Mouse (Mus musculus) midbrain, embryonic 10.5 days (tissue): ENCODE measurements around the gene Tln1. TPM values are rescaled to one million over a fixed set of nuclear protein-coding genes. Genes with fewer than 3 reads are reported as not detected.
"Not testable (repeated sequence)": the region's sequence is repeated elsewhere in the genome, so short reads cannot be mapped to it uniquely, and the experiment has no call there.

ENCODE experiments used
- DNase-seq: peaks from one replicate; pipeline ENCODE4 v3.0.0-alpha.2; 2017; ENCODE audit warnings: low spot score
- H3K27ac ChIP-seq: fragments of 300-500 bp; sonication (generic); replicated peaks from 2 replicates; pipeline ENCODE4 v1.5.1; 2016; ENCODE audit warnings: mild to moderate bottlenecking
- H3K27me3 ChIP-seq: fragments of 300-500 bp; sonication (generic); 2 replicates; pipeline ENCODE4 v1.6.1; 2016; ENCODE audit warnings: low read depth, mild to moderate bottlenecking; ENCODE audit not compliant: poor library complexity, severe bottlenecking
- H3K36me3 ChIP-seq: fragments of 300-500 bp; sonication (generic); 2 replicates; pipeline ENCODE4 v1.6.1; 2016; ENCODE audit warnings: mild to moderate bottlenecking, moderate library complexity
- H3K4me1 ChIP-seq: fragments of 300-500 bp; sonication (generic); 2 replicates; pipeline ENCODE4 v1.6.1; 2016
- H3K4me3 ChIP-seq: fragments of 300-500 bp; sonication (generic); 2 replicates; pipeline ENCODE4 v1.5.1; 2016; ENCODE audit warnings: mild to moderate bottlenecking, moderate library complexity
- H3K9me3 ChIP-seq: fragments of 300-500 bp; sonication (generic); replicated peaks from 2 replicates; pipeline ENCODE4 v1.6.1; 2016; ENCODE audit warnings: mild to moderate bottlenecking
- WGBS: fragments of 180-500 bp; shearing (Covaris S2); methylation state at CpG from one replicate; pipeline ENCODE4 v1.1.7; 2016; 5-methylcytosine and 5-hydroxymethylcytosine counted together
- polyA plus RNA-seq: library from polyadenylated mRNA; unstranded; fragments of >200 nt; fragmentation: Nextera tagmentation; extraction: Ambion mirVana; gene quantifications from 2 replicates; pipeline ENCODE4 v1.2.1, GENCODE M21; 2016

Tln1 gene
- polyA plus RNA-seq: 43.3 and 47.2 TPM in 2 replicates

- peaks cover 54% of the 10 kb centered on the region for H3K4me1 ChIP-seq
Measured at GRCm38 (mm10) chr4:43561997-43562768, at the start of gene Tln1, which contains the start of gene Creb3. Gene Tln1, minus strand, starts transcription at chr4:43562691. Gene Creb3, plus strand, starts transcription at chr4:43562332.

GRCm38 (mm10) chr4:43604751-43605685, 42.5 kb upstream of the Tln1 start:
- no peaks in the 10 kb centered on the region for H3K27me3 ChIP-seq
- H3K36me3 ChIP-seq: no peaks in the 10 kb centered on the region
- H3K9me3 ChIP-seq: no peaks in the 10 kb centered on the region
- WGBS: 82% methylated on average over 9 of the region's 9 CpGs
- DNase-seq: no peak
- no peak overlapping the region for H3K4me3 ChIP-seq
- no peaks in the 10 kb centered on the region for H3K4me1 ChIP-seq
- H3K27ac ChIP-seq: no peak overlapping the region

More at GRCm38 (mm10) chr4:43561997-43562768, at the start of gene Tln1, which contains the start of gene Creb3:
- H3K4me3 ChIP-seq: peak within 1 kb of the TSS; percentile 94
- no peaks in the 10 kb centered on the region for H3K27me3 ChIP-seq
- H3K27ac ChIP-seq: peak within 1 kb of the TSS; percentile 96
- under 1% methylated on average over 62 of the region's 62 CpGs for WGBS
- no peaks in the 10 kb centered on the region for H3K9me3 ChIP-seq
- peak; percentile 94 for DNase-seq
- peaks cover 39% of the 10 kb centered on the region for H3K36me3 ChIP-seq

DNA sequence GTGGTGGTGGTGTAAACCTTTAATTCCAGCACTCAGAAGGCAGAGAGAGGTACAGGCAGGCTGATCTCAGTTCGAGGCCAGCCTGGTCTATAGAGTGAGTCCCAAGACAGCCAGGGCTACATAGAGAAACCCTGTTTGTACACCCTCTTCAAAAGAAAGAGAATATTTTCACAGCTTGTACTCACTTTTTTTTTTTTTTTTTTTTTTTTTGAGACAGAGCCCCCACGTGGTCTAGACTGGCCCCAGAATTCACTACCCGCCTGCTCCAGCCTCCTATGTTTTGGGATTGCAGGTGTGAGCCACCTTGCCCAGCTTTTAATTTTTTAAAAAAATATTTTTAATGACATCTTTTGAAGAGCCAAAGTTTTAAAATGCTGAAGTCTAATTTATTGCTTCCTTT, 41.6 kb upstream of the Tln1 start:
- no peak overlapping the region for H3K4me3 ChIP-seq
- H3K27me3 ChIP-seq: no peaks in the 10 kb centered on the region
- 79% methylated on average over 3 of the region's 3 CpGs for WGBS
- no peaks in the 10 kb centered on the region for H3K9me3 ChIP-seq
- H3K27ac ChIP-seq: no peak overlapping the region
- no peak for DNase-seq
- no peaks in the 10 kb centered on the region for H3K4me1 ChIP-seq
- H3K36me3 ChIP-seq: no peaks in the 10 kb centered on the region

DNA sequence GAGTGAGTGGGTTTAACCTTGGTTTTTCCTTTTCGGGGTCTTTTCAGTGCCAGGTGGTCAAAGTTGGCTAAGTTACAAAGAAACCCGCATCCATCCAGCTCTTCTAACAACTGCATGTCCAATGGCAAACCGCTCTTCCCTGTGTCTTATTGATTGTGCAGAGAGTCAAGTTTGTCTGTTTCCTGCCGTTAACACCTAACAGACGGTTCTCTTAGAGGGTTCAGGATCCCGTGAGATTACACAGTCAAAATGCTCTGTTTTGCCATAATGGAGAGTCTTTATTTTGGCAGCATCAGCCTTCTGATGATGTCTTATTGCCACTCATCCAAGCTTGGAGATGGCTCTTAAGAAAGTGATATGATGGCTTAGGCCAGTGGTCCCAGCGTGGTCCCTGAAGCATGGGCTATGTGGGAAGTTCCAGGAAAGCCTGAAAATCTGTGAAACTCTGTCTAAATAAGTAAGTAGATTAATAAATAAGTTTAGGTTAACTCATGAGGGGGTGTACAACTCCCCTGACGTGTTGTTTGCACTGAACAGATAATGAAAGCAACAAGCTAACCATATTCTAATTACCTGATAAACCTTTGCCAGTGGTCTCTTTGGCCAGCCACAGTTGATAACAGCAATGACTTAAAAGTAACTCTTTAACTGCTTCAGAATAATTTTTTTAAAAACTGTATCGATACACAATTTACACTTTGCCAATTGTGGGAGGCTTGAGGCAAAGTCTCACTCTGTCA, 37.9 kb upstream of the Tln1 start:
- H3K27me3 ChIP-seq: no peaks in the 10 kb centered on the region
- no peaks in the 10 kb centered on the region for H3K36me3 ChIP-seq
- no peak for DNase-seq
- no peaks in the 10 kb centered on the region for H3K9me3 ChIP-seq
- no peak overlapping the region for H3K4me3 ChIP-seq
- 91% methylated on average over 9 of the region's 9 CpGs for WGBS
- no peak overlapping the region for H3K27ac ChIP-seq
- H3K4me1 ChIP-seq: no peaks in the 10 kb centered on the region

GRCm38 (mm10) chr4:43598650-43599380, 36.3 kb upstream of the Tln1 start:
- no peak for DNase-seq
- H3K9me3 ChIP-seq: no peaks in the 10 kb centered on the region
- no peak overlapping the region for H3K27ac ChIP-seq
- WGBS: 91% methylated on average over 7 of the region's 7 CpGs
- no peaks in the 10 kb centered on the region for H3K4me1 ChIP-seq
- no peak overlapping the region for H3K4me3 ChIP-seq
- H3K27me3 ChIP-seq: no peaks in the 10 kb centered on the region
- no peaks in the 10 kb centered on the region for H3K36me3 ChIP-seq

GRCm38 (mm10) chr4:43598200-43598599, 35.7 kb upstream of the Tln1 start:
- Histone ChIP-seq H3K36me3 (no peaks in the 10 kb centered on the region), H3K4me1 (peaks cover 4% of the 10 kb centered on the region; the same call in 1 of the 2 replicates), H3K4me3 (no peak overlapping the region), H3K27me3 (no peaks in the 10 kb centered on the region), H3K9me3 (no peaks in the 10 kb centered on the region), H3K27ac (no peak overlapping the region)
- DNase-seq: no peak
- 87% methylated on average over 4 of the region's 4 CpGs for WGBS

DNA sequence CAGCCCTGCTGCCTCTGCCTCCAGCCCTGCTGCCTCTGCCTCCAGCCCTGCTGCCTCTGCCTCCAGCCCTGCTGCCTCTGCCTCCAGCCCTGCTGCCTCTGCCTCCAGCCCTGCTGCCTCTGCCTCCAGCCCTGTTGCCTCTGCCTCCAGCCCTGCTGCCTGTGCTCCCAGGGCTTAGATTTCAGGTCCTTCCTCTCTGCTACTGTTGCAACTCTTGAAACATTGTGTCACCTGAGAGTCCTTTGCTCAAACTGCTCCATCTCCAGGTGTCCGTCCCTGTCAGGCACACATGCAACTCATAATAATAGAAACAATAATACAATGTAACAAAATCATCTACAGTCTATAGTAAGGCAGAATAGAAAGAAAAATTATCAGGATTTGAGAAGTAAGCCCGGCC, 34.1 kb upstream of the Tln1 start:
- not testable (repeated sequence) for H3K36me3 ChIP-seq, H3K27me3 ChIP-seq, H3K9me3 ChIP-seq, H3K4me3 ChIP-seq, H3K4me1 ChIP-seq, H3K27ac ChIP-seq, DNase-seq
- WGBS: 76% methylated on average over 2 of the region's 2 CpGs

GRCm38 (mm10) chr4:43593453-43593852, 31.0 kb upstream of the Tln1 start:
- Histone ChIP-seq H3K4me3 (no peak overlapping the region), H3K27ac (no peak overlapping the region), H3K36me3 (no peaks in the 10 kb centered on the region), H3K27me3 (no peaks in the 10 kb centered on the region), H3K4me1 (peaks cover 5% of the 10 kb centered on the region; the same call in 1 of the 2 replicates), H3K9me3 (no peaks in the 10 kb centered on the region)
- 78% methylated on average over 3 of the region's 3 CpGs for WGBS
- DNase-seq: no peak

- no peak overlapping the region for H3K4me3 ChIP-seq
- no peak for DNase-seq
- no peaks in the 10 kb centered on the region for H3K27me3 ChIP-seq
Measured at GRCm38 (mm10) chr4:43591961-43592360, 29.5 kb upstream of the Tln1 start.

GRCm38 (mm10) chr4:43591543-43591942, 29.1 kb upstream of the Tln1 start:
- DNase-seq: no peak
- no peak overlapping the region for H3K27ac ChIP-seq
- H3K4me1 ChIP-seq: peaks cover 5% of the 10 kb centered on the region; the same call in 1 of the 2 replicates

More at GRCm38 (mm10) chr4:43591961-43592360, 29.5 kb upstream of the Tln1 start:
- WGBS: 75% methylated on average over 3 of the region's 3 CpGs
- no peaks in the 10 kb centered on the region for H3K36me3 ChIP-seq
- H3K9me3 ChIP-seq: no peaks in the 10 kb centered on the region
- peaks cover 5% of the 10 kb centered on the region; the same call in 1 of the 2 replicates for H3K4me1 ChIP-seq
- no peak overlapping the region for H3K27ac ChIP-seq

DNA sequence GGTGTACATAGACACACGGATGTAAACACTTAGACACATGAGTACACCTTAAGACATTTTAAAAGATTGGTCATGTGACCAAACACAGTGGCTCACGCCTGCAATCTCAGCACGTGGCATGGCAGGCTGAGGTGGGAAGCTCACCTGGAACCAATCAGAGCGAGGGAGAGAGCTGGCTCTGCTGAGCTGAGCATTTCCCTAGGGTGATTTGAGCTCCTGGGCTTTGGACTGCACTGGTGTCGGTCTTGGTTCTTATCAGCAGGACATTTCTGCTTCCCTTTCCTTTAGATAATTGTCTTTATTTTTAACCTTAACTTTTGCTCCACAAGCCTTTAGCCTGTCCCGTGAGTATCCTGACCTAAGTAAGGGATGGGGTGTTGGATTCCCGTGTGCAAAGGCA, 25.2 kb upstream of the Tln1 start:
- no peak overlapping the region for H3K4me3 ChIP-seq
- H3K9me3 ChIP-seq: no peaks in the 10 kb centered on the region
- peaks cover 26% of the 10 kb centered on the region for H3K36me3 ChIP-seq
- no peak for DNase-seq
- WGBS: 73% methylated on average over 7 of the region's 7 CpGs
- H3K4me1 ChIP-seq: peaks cover 23% of the 10 kb centered on the region
- no peaks in the 10 kb centered on the region for H3K27me3 ChIP-seq
- no peak overlapping the region for H3K27ac ChIP-seq

More at GRCm38 (mm10) chr4:43591543-43591942, 29.1 kb upstream of the Tln1 start:
- Histone ChIP-seq H3K36me3 (no peaks in the 10 kb centered on the region), H3K27me3 (no peaks in the 10 kb centered on the region), H3K4me3 (no peak overlapping the region), H3K9me3 (no peaks in the 10 kb centered on the region)
- 92% methylated on average over 5 of the region's 5 CpGs for WGBS
